Mouse (Mus musculus) urinary bladder, postnatal 36 days (tissue): ENCODE measurements around the gene Ap1s2.

Experiments
- DNase-seq, 2 experiments: peaks; one replicate each; pipeline ENCODE4 v3.0.0; 2022; ENCODE audit warnings: low spot score in 2 of 2, mixed read lengths in 1 of 2

The Ap1s2 gene

DNA sequence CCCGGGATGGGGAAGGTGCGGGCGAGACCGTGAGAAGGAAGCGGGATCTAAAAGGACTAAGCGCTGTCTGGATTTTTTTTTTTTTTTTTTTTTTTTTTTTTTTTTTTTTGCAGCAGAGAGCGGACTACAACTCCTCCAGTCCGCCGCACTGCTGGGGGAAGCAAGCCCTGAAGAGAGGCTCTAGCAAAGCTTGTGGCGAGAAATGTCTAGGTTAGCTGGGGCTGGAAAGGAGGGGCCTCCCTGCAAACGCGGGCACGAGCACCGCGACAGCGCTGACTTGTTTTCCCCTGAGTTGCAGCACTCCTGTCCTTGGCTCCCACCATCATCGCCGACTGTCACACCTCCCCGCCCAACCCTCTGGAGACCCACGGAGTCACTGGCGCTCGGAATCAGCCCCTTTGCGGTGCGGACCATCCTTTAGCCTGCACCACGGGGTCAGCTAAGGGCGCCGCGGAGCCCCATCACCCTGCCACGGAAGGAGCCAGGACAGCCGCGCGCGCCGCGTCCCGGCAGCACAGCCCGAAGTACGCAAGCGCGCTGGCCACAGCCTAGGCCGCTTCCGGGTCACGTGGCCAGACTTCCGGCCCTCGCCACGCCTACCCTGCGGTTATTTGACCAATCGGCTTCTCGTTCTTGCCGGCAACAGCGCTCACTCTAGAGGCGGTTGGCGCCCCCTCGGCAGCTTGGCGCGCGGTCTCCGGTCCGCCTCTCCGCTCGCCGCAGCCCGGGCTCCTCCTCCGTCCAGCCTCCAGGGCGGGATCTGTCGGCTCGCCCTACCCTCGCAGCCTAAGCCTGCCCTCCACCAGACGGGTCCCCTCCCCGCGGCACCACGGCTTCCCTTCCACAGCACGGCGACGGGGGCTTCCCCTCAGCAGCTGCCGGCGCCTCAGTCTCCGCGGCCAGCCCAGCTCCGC lies at the start of gene Ap1s2:
Ap1s2 (plus strand) TSS at position 681 of the 914 bp plus-strand sequence.
- DNase-seq, result peak; percentile 87 to 93

DNA sequence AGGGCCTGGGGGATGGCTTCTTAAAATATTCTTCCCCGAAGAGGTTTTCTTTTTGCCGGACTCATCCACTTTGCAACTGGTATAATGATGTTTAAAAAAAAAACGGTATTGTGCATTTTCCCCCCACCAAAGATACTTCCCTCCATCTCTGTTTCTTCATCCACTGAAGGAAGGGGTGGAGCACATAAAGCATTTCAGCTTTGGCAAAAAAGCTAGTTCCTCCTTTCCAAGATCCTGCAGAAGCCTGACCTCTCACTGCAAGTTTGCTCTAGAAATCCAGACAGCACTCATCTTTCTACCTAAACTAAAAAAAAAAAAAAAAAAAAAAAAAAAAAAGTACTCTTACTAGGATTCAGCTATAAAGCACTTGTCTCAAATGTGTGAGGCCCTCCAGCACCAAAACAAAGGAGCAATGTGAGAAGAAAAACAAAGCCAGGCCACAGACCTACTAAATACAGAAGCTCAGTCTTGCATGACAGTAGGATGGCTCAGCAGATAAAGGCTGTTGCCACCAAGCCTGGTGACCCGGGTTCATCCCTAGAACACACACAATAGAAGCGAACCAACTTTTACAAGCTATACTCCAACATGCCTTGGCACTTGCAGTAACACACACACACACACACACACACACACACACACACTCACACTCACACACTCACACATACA lies 41.0 kb upstream of the Ap1s2 start:
- DNase-seq, result no peak

DNA sequence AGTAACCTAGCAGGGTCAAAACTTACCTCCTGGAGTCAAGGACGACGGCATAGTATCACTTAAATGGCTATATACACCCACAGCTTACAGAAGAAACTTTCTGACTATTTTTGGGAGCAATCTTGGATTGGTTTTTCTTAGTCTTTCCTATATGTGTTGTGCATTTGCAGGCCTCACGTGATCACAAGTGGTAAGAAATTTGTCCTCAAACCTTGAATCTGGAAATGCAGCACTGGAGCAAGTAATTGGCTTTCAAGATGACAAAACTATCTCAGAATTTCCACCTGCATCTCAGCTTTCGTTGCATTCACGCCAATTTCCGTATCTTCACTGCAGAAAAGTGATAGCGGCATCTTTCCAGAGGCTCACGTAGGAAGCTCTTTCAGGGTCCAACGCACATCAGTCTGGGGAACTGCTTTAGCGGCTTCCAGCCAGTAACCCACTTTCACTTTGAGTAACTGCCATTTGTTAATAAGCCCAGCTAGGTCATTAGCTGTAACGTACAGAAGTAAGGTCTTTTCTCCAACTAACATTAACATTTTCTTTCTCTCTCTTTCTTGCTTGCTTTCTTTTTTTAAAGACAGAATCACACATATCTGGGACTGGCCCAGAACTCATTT lies 40.0 kb upstream of the Ap1s2 start:
- no peak for DNase-seq

- DNase-seq, result no peak
These were observed 32.9 kb upstream of the Ap1s2 start for GRCm38 (mm10) chrX:163875932-163876331.

DNA sequence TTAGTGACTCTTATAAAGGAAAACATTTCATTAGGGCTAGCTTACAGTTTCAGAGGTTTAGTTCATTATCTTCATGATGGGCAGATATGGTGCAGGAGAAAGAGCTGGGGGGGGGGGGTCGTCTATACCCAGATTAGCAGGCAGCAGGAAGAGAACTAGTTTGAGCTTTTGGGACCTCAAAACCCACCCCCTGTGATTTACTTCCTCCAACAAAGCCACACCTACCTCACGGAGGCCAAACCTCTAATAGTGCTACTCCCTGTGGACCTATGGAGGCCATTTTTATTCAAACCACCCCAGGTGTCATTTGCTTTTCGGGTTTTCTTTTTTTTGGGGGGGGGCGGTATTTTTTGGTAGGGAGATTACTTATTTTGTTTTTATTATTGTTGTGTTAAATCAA lies 32.2 kb upstream of the Ap1s2 start:
- DNase-seq, result no peak

DNA sequence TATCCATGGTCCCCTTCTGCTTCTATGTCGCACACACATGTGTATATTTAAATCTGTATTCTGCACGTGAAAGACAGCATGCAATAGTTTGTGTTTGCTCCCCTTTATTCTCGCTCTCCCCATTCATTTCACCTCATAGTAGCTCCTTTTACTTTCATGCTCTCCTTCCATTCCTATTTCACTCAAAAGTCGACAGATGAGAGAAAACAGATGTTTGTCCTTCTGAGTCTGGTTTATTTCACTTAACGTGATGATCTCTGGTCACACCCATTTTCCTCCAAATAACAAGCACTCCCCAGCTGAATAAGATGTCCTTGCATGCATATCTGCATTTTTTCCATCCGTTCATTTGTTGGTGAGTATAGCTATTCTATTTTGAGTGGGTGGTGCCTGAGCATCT lies 29.8 kb upstream of the Ap1s2 start:
- no peak for DNase-seq

GRCm38 (mm10) chrX:163879461-163879860 lies 29.4 kb upstream of the Ap1s2 start:
- DNase-seq, result peak in 1 of 2 experiments; percentile 1

DNA sequence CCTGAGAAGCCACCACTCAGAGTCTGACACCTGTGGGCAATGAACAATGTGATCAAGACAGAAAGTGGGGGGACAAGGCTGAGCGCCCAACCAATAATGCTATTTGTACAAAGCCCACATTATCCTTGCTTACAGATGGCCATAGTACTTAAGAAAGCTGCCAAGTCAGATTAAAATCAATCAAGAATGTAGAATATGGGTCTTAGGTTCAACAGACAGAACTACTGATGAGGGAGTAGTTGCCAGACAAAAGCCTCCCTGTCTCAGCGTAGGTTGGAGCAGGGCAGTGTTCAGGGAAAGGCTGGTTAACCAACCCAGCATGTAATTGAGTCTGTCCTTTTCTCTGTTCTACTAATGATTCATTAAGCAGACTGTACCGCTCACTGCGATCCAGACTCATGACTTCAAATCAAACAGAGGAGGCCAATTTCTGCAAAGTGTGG lies 23.3 kb upstream of the Ap1s2 start:
- no peak for DNase-seq

DNA sequence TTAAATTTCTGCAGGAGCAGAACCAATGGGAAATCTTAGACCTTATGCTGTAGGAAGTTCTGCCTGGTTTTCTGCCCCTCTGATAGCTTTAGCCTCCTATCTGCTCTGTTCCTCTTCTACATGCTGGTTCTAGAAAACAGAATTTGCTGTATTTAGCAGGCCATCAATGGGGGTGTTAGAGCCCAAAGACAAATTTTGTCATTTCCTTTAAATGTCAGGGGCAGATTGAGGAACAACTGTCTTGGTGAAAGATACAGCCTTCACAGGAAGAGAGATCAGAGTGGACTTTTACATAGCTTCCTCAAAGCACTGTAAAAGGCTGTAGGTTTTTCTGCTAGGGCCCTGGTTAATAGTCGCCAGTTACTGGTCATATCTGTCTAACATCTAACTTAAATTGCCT lies 11.5 kb upstream of the Ap1s2 start:
- DNase-seq, result no peak

DNA sequence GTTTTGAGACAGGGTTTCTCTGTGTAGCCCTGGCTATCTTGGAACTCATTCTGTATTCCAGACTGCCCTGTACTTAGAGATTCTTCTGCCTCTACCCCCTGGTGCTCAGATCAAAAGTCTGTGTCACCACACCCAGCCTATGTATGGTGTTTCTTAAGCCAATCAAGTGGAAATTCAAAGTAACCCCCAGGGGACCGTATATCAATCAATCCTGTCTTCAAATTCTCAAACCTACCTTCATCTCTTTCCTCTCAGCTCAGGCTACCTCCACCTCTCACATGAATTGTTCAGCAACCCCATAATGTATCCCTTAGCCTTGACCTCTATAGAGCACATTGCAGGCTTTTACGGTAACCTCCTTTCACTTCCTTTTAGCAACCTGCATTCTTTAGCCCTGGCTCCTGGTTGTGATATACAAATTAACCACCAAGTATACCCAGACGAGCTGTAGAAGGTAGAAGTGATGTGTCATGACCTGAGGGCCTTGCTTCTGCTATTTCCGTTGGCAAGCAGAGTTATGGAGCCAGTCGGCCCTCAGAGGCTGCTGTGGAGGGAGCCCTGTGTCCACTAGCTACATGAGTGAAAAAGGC lies 9.3 kb upstream of the Ap1s2 start:
- no peak for DNase-seq

GRCm38 (mm10) chrX:163906861-163907260 lies 2.0 kb upstream of the Ap1s2 start:
- DNase-seq, result no peak

GRCm38 (mm10) chrX:163908003-163908336 lies 847 bp upstream of the Ap1s2 start:
- DNase-seq, result no peak

DNA sequence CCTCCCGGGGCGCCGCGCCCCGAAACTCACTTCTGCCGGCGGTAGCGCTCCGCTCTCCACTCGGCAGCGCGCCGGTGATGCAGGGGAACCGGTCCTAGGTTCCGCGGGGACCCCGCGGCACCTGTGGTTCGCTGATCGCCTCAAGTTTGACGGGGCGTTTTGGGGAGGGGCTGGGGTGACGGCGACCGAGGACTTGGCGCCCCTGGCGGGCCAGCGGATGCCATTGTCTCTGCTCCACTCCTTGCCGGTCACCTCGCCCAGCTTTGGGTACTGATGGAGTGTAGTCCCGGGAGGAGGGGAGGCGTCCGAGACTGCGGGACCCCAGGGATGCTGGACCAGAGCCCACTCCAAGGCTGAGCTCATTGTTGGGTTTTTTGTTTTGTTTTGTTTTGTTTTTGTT lies 564 bp downstream of the Ap1s2 start:
- peak; percentile 7 to 10 for DNase-seq

DNA sequence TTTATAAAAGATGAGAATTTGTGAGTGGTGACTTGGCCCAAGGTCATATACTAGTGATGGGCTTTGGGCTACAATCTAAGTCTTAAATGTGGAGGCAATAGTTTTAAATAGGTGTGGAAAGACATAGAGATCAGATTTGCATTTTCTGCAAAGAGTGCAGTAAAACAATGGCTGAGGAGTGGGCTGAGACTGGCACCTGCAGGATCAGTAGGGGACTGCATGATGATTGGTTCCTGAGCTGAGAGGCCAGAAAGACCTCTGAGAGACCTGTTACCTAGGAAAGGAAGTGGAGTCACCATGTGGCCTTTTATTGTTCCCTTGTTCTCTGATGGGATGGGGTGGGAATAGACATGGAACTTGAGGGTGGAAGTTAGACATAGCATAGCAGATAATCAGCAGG lies 4.0 kb downstream of the Ap1s2 start:
- no peak for DNase-seq

DNA sequence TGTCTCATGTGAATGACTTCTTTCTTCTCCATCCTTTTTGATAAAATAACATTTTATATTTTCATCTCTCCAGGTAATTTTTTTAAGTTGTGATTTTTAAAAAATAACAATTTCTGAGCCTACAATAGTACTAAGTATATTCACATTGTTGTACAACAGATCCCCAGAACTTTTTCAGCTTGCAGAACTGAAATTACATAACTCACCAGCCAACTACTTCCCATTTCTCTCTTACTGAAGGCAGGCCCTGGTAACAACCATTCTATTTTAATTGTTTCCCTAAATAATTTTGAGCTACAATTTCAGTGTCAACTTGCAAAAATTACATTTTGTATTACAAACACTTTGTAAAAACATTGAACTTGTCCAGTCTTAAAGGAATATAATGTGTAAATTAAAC lies 20.7 kb downstream of the Ap1s2 start:
- no peak for DNase-seq

DNA sequence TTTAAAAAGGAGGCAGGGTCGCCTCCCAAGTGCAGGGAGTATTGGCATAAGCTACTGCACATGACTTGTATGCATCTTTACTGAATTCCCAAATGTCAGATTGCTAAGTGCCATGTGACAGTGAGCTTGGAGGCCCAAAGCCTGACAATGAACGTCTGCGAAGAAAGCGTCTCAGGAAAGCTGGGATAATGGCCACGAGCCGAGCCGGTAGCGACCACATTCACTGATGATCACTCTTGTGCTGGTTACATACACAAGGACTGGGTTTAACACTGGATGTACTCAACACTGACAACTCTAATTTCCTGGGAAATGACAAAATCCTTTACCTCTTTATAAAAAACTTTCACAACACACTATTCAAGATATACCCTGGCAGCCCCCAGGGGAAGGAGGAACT lies 25.9 kb downstream of the Ap1s2 start:
- no peak for DNase-seq

- DNase-seq, result peak in 1 of 2 experiments; percentile 6
These were observed 29.8 kb downstream of the Ap1s2 start for GRCm38 (mm10) chrX:163938587-163938986.

DNA sequence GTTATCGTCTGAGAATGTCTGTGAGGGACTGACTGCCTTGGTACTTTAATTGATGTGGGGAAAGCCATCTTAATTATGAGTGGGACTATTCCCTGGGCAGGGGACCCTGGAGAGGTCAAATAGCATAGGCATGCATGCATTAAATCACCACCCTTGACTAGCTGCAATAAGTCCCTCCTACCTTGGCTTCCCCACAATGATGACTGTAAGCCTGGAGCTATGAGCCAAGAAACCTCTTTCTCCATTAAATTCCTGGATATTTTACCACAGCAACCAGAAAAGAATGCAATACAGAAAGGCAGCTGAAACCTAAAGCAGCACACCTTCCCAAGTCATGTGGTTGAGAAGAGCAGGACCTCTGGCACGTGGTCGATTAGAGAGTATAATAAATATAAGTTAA lies 35.6 kb downstream of the Ap1s2 start:
- DNase-seq, result no peak

GRCm38 (mm10) chrX:163951618-163952017 lies 42.8 kb downstream of the Ap1s2 start:
- no peak for DNase-seq

DNA sequence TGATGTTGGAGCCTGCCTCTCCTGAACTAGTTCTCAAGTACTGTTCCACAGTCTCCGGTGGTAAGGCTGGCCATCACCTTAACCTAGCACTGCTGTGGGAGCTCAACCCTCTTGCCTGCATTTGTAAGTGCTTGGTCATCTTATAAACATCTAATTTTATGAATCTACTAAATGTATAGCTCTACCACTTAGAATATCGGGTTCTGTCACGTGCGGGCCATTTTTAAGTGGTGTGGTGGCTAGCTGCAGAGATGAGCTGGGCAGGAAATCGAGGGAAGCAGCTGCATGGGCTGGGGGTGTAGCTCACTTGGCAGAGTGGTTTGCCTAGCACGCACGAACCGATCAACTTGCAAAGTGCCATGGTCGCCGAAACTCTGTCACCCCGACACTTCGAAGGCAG lies 48.6 kb downstream of the Ap1s2 start:
- DNase-seq, result no peak

DNA sequence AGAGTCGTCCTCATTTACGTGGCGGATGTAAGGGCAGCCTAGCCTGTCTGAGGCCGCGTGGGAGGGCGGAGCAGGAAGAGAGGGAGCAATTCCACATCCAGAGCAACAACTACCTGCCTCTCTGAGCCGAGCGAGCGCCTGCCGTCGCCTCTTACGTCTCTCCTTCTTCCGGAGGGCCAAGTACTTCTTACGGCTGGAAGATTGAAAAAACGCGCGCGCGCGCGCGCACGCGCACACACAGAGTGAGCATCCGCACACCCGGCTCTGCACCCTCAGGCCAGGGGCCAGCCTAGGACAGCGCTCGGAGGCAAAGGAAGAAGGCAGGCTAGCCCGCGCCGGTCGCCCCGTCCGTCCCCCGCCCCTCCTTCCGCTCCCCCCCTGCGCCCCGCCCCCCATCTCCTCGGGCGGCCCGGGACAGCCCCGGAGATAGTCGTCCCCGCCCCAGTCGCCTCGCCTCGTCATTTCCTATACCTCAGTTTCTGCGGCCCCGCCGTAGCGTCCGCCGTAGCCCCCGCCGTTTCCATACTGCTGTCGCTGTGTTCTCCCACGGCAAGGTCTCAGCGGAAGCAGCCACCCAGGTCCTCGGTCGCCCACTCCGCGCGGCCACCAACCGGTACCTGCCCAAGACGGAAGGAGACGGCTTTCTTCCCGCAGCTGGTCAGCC lies 49.1 kb downstream of the Ap1s2 start:
- DNase-seq, result peak; percentile 22 to 46

DNA sequence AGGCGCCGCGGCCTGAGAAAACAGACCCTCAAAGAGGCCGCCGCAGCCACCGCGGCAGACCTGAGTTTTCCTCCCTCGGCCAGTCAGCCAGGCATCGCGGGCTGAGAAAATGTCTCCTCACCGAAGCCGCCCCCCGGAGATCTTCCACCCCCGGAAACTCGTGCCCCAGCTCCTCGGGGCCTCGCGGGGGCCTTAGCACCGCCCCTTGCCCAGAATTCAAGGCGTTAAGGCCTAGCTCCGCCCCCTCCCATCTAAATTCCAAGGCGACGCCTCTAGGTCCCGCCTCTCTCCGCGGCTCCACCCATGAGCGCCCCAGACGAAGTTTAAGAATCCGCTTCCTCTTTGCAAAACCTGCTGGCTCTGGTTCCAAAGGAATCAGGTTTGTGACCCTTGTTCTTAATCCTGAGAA lies 49.7 kb downstream of the Ap1s2 start, which contains the start of gene Zrsr2:
Zrsr2 (minus strand) TSS at position 195 of the 409 bp plus-strand sequence.
- DNase-seq, result peak; percentile 75 to 80
